Mouse (Mus musculus): Measurements from ENCODE around the gene Tnpo2. TPM values are rescaled to one million over a fixed set of nuclear protein-coding genes. Genes with fewer than 3 reads are reported as not detected.

Gene Tnpo2
- total and polyA plus RNA-seq, 2 experiments from 2014 or later = 49.1 to 183 TPM

- Histone ChIP-seq H3K9ac (replicated peaks; ENCODE audit: low read length) (0 out of 2 replicates have a peak overlapping the region, but pooled peaks have one; percentile 26), H3K36me3 (ENCODE audit: insufficient read depth, low read length) (peaks cover 28% of the 10 kb centered on the region), H3K4me3 (ENCODE audit: low read length) (peak overlapping the region; percentile 19; the same call in 1 of the 2 replicates), H3K4me1 (ENCODE audit: insufficient read depth, low read length) (peaks cover 8% of the 10 kb centered on the region; the same call in 1 of the 2 replicates), H3K9me3 (ENCODE audit: low read length) (no peaks in the 10 kb centered on the region), H3K27ac (no peak overlapping the region), H3K27me3 (ENCODE audit: insufficient read depth, low read length) (no peaks in the 10 kb centered on the region), H3K4me2 (ENCODE audit: low read depth, low read length) (peak overlapping the region; percentile 82)
- peak; percentile 91 for DNase-seq (ENCODE audit: low spot score)
- 4% methylated on average over 13 of the region's 13 CpGs for WGBS
- TF ChIP-seq CTCF (IDR thresholded peaks at IDR 0.05; ENCODE audit: low read depth) = no peak
- ATAC-seq = no peak
These were observed 2.0 kb upstream of the Tnpo2 start for GRCm38 (mm10) chr8:85034764-85035163.

- no peak overlapping the region for H3K27ac ChIP-seq
- H3K4me3 ChIP-seq (ENCODE audit: low read length) = peak overlapping the region; percentile 83
- DNase-seq (ENCODE audit: low spot score) (no peak), ATAC-seq (no peak)
- WGBS = 8% methylated on average over 12 of the region's 12 CpGs
- TF ChIP-seq CTCF (IDR thresholded peaks at IDR 0.05; ENCODE audit: low read depth) = no peak
- H3K9ac ChIP-seq (replicated peaks; ENCODE audit: low read length) = no peak overlapping the region; the same call in 1 of the 2 replicates
- no peaks in the 10 kb centered on the region for H3K9me3 ChIP-seq (ENCODE audit: low read length)
- H3K4me1 ChIP-seq (ENCODE audit: insufficient read depth, low read length) = peaks cover 8% of the 10 kb centered on the region; the same call in 1 of the 2 replicates
- no peaks in the 10 kb centered on the region for H3K27me3 ChIP-seq (ENCODE audit: insufficient read depth, low read length)
- H3K36me3 ChIP-seq (ENCODE audit: insufficient read depth, low read length) = peaks cover 23% of the 10 kb centered on the region
- peak overlapping the region; percentile 82 for H3K4me2 ChIP-seq (ENCODE audit: low read depth, low read length)
These were observed 1.5 kb upstream of the Tnpo2 start for GRCm38 (mm10) chr8:85035165-85035727.

- H3K9ac ChIP-seq (replicated peaks; ENCODE audit: low read length) = peak overlapping the region; percentile 91
- H3K27ac ChIP-seq = peak overlapping the region; percentile 98
- DNase-seq (ENCODE audit: low spot score) = peak; percentile 12
- TF ChIP-seq CTCF (IDR thresholded peaks at IDR 0.05; ENCODE audit: low read depth) = no peak
- no peaks in the 10 kb centered on the region for H3K9me3 ChIP-seq (ENCODE audit: low read length)
- no peak for ATAC-seq
- peaks cover 23% of the 10 kb centered on the region for H3K36me3 ChIP-seq (ENCODE audit: insufficient read depth, low read length)
- no peaks in the 10 kb centered on the region for H3K27me3 ChIP-seq (ENCODE audit: insufficient read depth, low read length)
- H3K4me3 ChIP-seq (ENCODE audit: low read length) = peak overlapping the region; percentile 83
- 2% methylated on average over 15 of the region's 15 CpGs for WGBS
- peaks cover 8% of the 10 kb centered on the region; the same call in 1 of the 2 replicates for H3K4me1 ChIP-seq (ENCODE audit: insufficient read depth, low read length)
- H3K4me2 ChIP-seq (ENCODE audit: low read depth, low read length) = peak overlapping the region; percentile 82
These were observed 896 bp upstream of the Tnpo2 start for GRCm38 (mm10) chr8:85035728-85036310.

- H3K36me3 ChIP-seq (ENCODE audit: insufficient read depth, low read length) = peaks cover 26% of the 10 kb centered on the region
- H3K4me1 ChIP-seq (ENCODE audit: insufficient read depth, low read length) = peaks cover 8% of the 10 kb centered on the region; the same call in 1 of the 2 replicates
- peak overlapping the region; percentile 83 for H3K4me3 ChIP-seq (ENCODE audit: low read length)
- peak overlapping the region; percentile 91 for H3K9ac ChIP-seq (replicated peaks; ENCODE audit: low read length)
- H3K4me2 ChIP-seq (ENCODE audit: low read depth, low read length) = peak overlapping the region; percentile 82
- peak overlapping the region; percentile 98 for H3K27ac ChIP-seq
- 0% methylated on average over 9 of the region's 9 CpGs for WGBS
- DNase-seq (ENCODE audit: low spot score) (no peak), ATAC-seq (peak; percentile 38)
- no peak for TF ChIP-seq CTCF (IDR thresholded peaks at IDR 0.05; ENCODE audit: low read depth)
- no peaks in the 10 kb centered on the region for H3K27me3 ChIP-seq (ENCODE audit: insufficient read depth, low read length)
- no peaks in the 10 kb centered on the region for H3K9me3 ChIP-seq (ENCODE audit: low read length)
These were observed 366 bp upstream of the Tnpo2 start for GRCm38 (mm10) chr8:85036381-85036717.

- peak overlapping the region; percentile 83 for H3K4me3 ChIP-seq (ENCODE audit: low read length)
- H3K9ac ChIP-seq (replicated peaks; ENCODE audit: low read length) = peak overlapping the region; percentile 91
- WGBS = 0% methylated on average over 13 of the region's 14 CpGs
- H3K27me3 ChIP-seq (ENCODE audit: insufficient read depth, low read length) = no peaks in the 10 kb centered on the region
- H3K4me1 ChIP-seq (ENCODE audit: insufficient read depth, low read length) = peaks cover 8% of the 10 kb centered on the region; the same call in 1 of the 2 replicates
- no peak for TF ChIP-seq CTCF (IDR thresholded peaks at IDR 0.05; ENCODE audit: low read depth)
- peak overlapping the region; percentile 82 for H3K4me2 ChIP-seq (ENCODE audit: low read depth, low read length)
- H3K27ac ChIP-seq = peak overlapping the region; percentile 98
- peaks cover 19% of the 10 kb centered on the region for H3K36me3 ChIP-seq (ENCODE audit: insufficient read depth, low read length)
- peak; percentile 74 for ATAC-seq
- no peaks in the 10 kb centered on the region for H3K9me3 ChIP-seq (ENCODE audit: low read length)
- DNase-seq (ENCODE audit: low spot score) = no peak
These were observed 608 bp downstream of the Tnpo2 start for GRCm38 (mm10) chr8:85037366-85037680.

- Histone ChIP-seq H3K4me1 (ENCODE audit: insufficient read depth, low read length) (peaks cover 8% of the 10 kb centered on the region; the same call in 1 of the 2 replicates), H3K4me2 (ENCODE audit: low read depth, low read length) (peak overlapping the region; percentile 82), H3K27me3 (ENCODE audit: insufficient read depth, low read length) (no peaks in the 10 kb centered on the region), H3K9me3 (ENCODE audit: low read length) (no peaks in the 10 kb centered on the region), H3K27ac (peak overlapping the region; percentile 98), H3K9ac (replicated peaks; ENCODE audit: low read length) (peak overlapping the region; percentile 91), H3K4me3 (ENCODE audit: low read length) (peak overlapping the region; percentile 83), H3K36me3 (ENCODE audit: insufficient read depth, low read length) (peaks cover 17% of the 10 kb centered on the region)
- ATAC-seq (peak; percentile 2; the same call in 1 of the 2 replicates), DNase-seq (ENCODE audit: low spot score) (peak; percentile 65)
- TF ChIP-seq CTCF (IDR thresholded peaks at IDR 0.05; ENCODE audit: low read depth) = no peak
- under 1% methylated on average over 52 of the region's 57 CpGs for WGBS
These were observed 1.2 kb downstream of the Tnpo2 start for GRCm38 (mm10) chr8:85037681-85038531.
